Mouse (Mus musculus) gastrocnemius, adult 18-20 months (tissue): ENCODE data around the gene Abcd3. TPM values are rescaled to one million over a fixed set of nuclear protein-coding genes. Genes with fewer than 3 reads are reported as not detected.

ENCODE experiments used
- DNase-seq: peaks from one replicate; pipeline ENCODE4 v3.0.0; 2021; ENCODE audit warnings: low spot score
- total RNA-seq, 2 experiments: library from RNA; stranded (reverse); gene quantifications; 2 replicates each; pipeline ENCODE4 v1.2.3; 2021

The Abcd3 gene
- total RNA-seq, 2 experiments from 2014 or later = 36.0 to 41.7 TPM

- DNase-seq = no peak
Measured at GRCm38 (mm10) chr3:121713816-121714215, 101.3 kb downstream of the Abcd3 start.

- DNase-seq = no peak
Measured at GRCm38 (mm10) chr3:121713151-121713701, 101.9 kb downstream of the Abcd3 start.

- no peak for DNase-seq
Measured at GRCm38 (mm10) chr3:121712222-121712621, 102.9 kb downstream of the Abcd3 start.

- DNase-seq = no peak
Measured at GRCm38 (mm10) chr3:121710894-121711531, 104.1 kb downstream of the Abcd3 start.

Other genes starting within 250 kb of the Abcd3 start
- gene 4930432M17Rik, start 144.5 kb downstream of the Abcd3 start, total RNA-seq = not detected
- gene F3, start 91.8 kb downstream of the Abcd3 start, total RNA-seq = 1 to 10 TPM; 3.3 to 7.9 TPM
- 10 to 100 TPM in 1 of 2 experiments, 1 to 10 TPM in 1; 9.0 to 18.0 TPM for gene Arhgap29, start 137.2 kb upstream of the Abcd3 start, total RNA-seq
- under 1 TPM; 0.53 to 0.62 TPM for gene Abca4, start 229.1 kb upstream of the Abcd3 start, total RNA-seq